Mouse (Mus musculus): ENCODE measurements at regions not wholly inside any gene's neighbourhood (a gene's known extent, or its start where the extent isn't known, plus 50 kb on each side); places are given as distances from the start of the nearest gene placed in this dataset.
"Not testable (repeated sequence)": the region's sequence is repeated elsewhere in the genome, so short reads cannot be mapped to it uniquely, and the experiment has no call there.

DNA sequence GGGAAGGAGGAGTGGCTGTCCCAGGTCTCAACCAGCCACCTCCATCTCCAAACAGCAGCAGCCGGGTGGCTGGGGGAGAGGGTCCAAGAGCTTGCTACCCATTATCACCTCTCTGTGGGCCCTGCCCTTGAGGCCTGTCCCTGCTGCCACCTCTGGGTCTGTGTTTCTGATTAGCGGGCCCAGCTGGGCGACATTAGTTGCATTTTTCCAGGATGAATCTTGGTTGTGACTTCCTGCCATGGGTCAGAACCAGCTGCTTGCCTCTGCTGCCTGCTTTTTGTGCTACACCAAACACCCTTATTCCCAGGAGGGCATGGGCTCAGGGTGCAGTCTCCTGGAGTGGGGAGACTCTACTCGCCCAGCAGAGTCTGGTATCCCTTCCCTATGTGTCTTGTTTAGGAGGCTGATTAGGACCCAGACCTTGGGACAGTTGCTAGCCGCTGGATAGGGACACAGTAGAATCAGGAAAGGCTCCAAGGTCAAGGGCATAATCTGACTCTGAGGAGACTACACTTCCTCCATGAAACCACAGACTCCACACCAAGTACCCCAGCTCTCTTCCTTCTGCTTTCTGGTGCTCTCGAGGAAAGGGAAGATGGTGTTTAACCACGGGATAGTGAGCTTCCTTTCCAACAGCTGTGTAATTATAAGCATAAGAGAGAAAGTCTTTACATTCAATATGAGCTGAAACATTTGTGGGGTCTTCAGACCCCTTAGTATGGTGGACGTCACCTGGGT, 278.4 kb downstream of the Cyp26b1 start:
- Histone ChIP-seq H3K27ac (no peak overlapping the region), H3K4me3 (no peak overlapping the region)
- TF ChIP-seq CTCF (conservative IDR thresholded peaks at IDR 0.05): no peak
- DNase-seq (ENCODE audit: low spot score in 2 of 2): no peak

DNA sequence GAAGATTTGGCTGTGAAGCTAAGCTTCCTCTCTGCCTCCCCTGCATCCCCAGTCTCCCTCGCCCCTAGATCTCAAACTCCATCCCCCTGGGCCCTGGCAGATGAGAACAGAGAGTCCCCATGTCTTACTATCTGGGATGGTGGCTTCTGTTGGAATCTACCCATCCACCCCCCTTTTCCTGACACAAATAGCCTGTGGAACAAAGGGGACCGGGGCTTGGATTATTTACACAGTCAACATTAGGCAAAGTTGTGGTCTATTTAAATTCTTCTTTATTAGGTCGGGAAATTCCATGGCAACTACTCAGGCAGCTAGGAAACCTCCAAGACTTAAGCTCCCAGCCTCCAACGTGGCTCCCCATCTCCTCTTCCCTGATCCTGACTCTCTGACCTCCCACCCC, 279.9 kb downstream of the Cyp26b1 start:
- Histone ChIP-seq H3K4me3 (no peak overlapping the region), H3K27ac (no peak overlapping the region)
- no peak for TF ChIP-seq CTCF (conservative IDR thresholded peaks at IDR 0.05)
- no peak for DNase-seq (ENCODE audit: low spot score in 2 of 2)

DNA sequence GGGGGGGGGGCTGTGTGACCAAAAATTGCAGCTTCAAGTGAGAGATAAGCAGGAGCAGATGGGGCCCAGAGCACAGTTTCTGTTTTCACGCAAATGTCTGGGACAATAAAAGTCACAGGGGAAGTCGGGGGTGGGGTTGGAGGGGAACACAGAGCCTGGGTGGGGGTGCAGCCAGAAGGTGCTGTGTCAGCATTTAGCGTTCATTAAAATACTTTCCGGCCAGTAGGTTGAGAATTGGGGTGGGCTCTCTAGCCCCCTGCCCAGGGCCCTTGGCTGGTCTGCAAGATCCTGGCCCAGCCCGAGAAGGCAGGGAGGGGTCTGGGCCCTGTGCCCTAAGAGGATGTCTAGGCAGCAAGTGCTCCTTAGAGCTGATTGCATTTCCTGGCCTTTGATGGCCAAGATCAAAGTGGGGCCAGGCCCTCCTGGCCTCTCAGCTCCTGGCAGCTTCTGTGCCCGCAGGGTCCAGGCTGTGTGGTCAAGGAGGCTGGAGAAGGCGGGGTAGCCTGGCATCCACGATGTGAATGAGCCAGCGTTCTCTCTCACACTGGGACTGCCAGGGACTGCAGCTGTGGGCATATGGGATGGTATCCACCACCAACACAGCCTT, 283.0 kb downstream of the Cyp26b1 start:
- H3K4me3 ChIP-seq: no peak overlapping the region
- TF ChIP-seq CTCF (conservative IDR thresholded peaks at IDR 0.05): no peak
- no peak for DNase-seq (ENCODE audit: low spot score in 2 of 2)
- H3K27ac ChIP-seq: no peak overlapping the region

DNA sequence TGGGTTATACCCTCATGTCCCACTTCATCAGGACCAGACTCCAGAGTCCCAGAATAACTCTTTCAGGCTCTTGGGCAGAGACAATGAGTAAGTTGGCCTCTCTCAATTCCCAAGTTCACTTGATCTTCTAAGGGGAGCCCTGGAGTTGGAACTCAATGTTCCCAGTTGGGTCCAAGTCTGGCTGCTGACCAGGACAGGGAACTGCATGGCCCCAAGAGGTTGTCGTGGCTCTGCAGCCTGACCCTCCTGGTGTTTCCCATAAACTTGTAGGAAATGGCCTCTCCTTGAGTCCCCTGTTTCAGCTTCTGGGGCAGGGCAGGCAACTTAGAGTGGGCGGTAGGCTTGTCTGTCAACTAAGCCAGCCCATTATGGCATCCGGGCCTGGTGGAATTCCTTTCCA, 286.2 kb downstream of the Cyp26b1 start:
- Histone ChIP-seq H3K4me3 (no peak overlapping the region), H3K27ac (no peak overlapping the region)
- no peak for DNase-seq (ENCODE audit: low spot score in 2 of 2)
- TF ChIP-seq CTCF (conservative IDR thresholded peaks at IDR 0.05): no peak

DNA sequence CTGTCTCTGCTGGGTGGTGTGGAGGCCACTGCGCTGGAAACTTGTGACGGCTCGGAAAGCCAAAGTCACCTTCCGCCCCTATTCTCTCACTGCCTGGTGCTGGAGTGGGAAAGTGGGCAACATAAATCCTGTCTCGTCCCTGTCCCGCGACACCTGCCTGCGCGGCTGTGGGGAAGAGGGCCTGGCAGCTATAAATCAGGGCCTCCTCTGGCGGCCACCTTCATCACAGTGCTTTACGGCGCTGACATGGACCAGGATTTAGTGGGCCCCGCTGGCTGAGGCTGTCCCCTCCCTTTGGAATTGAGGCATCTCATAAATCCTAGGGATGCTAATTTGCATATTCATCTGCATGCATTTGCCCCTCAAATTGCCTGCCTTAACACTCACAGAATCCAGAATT, 287.1 kb downstream of the Cyp26b1 start:
- TF ChIP-seq CTCF (conservative IDR thresholded peaks at IDR 0.05): no peak
- no peak for DNase-seq (ENCODE audit: low spot score in 2 of 2)
- Histone ChIP-seq H3K4me3 (no peak overlapping the region), H3K27ac (no peak overlapping the region)

DNA sequence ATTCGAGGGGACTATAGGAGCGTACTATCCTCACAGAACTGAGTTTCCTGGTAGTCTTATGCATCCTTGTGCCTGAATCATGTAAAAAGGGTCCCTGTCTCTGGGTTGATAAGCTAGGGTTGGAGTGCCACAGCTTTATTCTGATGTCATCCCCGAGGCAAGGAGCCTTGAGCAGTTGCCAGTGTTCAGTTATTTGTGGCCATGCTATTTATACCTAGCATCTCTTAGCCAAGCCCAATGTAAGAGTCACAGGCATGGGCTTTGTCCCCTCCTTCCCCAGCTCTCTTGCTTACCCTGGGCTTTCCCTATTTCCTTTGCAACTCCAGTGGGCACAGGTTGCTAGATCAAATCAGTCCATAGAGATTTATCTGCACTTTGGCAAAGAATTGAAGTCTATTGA, 288.6 kb downstream of the Cyp26b1 start:
- H3K4me3 ChIP-seq: no peak overlapping the region
- no peak overlapping the region for H3K27ac ChIP-seq
- no peak for DNase-seq (ENCODE audit: low spot score in 2 of 2)
- no peak for TF ChIP-seq CTCF (conservative IDR thresholded peaks at IDR 0.05)

DNA sequence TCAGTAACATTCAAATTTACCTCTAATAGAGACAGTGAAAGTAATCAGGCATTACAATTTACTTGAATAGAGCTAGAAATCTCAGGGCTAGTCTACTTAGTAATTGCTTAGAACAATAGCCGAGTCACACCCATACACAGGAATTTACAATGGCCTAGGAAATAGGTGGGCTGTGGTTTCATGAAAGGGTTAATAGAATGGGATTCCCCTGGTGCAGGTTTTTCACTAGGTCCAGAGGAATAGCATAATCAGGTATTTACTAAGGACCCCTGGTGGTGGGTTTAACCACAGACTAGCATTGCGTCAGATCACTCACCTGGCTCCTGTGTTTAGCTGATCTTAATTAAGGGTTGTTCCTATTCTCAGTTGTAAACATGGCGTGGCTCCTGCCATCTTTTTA, 290.8 kb downstream of the Cyp26b1 start:
- DNase-seq (ENCODE audit: low spot score in 2 of 2); H3K27ac ChIP-seq; H3K4me3 ChIP-seq: not testable (repeated sequence)

DNA sequence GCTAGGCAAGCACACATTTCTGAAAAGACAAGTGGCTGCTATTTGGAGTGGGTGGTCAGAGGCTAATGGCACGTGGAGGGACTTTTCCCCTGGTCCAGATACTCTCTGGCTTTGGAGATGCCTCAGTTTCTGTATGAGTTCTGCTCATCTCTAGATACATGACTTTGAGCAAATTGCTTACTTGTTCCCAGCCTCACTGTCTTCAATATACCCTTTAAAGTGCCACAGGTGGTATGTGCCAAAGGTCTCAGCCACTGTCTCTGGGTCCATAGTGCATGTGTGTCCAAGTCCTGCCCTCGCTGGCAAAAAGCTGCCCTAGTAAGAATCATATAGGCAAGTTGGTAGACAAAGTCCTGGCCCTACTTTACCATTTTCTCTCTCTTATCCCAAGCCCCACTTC, 291.5 kb downstream of the Dysf start:
- Histone ChIP-seq H3K4me3 (no peak overlapping the region), H3K27ac (no peak overlapping the region)
- DNase-seq (ENCODE audit: low spot score in 2 of 2): no peak
- no peak for TF ChIP-seq CTCF (conservative IDR thresholded peaks at IDR 0.05)

DNA sequence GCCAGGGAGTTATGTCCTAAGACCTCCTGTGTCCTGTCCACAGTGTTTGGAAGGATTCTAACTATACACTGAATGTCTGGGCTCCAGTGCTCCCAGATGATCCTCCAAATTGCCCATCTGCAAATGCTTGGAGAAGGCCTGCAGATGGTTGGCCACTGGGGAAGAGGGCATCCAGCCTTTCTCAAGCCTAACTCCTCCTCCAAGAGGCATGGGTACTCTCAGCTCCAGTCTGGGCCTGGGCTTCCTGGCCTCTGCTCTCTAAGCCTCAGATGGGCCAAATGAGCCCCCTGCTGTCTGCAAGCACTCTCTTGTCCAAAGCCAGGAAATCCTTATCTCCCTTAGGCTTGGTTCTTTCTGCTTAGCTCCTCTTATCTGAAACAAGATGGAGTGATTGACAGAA, 290.8 kb downstream of the Dysf start:
- H3K4me3 ChIP-seq: no peak overlapping the region
- DNase-seq (ENCODE audit: low spot score in 2 of 2): no peak
- no peak overlapping the region for H3K27ac ChIP-seq
- TF ChIP-seq CTCF (conservative IDR thresholded peaks at IDR 0.05): no peak

DNA sequence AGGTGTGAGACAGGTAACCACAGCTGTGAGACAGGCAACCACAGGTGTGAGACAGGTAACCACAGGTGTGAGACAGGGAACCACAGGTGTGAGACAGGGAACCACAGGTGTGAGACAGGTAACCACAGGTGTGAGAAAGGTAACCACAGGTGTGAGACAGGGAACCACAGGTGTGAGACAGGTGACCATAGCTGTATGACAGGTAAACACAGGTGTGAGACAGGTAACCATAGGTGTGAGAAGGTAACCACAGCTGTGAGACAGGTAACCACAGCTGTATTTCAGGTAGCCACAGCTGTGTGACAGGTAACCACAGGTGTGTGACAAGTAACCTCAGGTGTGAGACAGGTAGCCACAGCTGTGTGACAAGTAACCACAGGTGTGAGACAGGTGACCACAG, 265.5 kb downstream of the Dysf start:
- not testable (repeated sequence) for H3K27ac ChIP-seq; H3K4me3 ChIP-seq; DNase-seq (ENCODE audit: low spot score in 2 of 2)

DNA sequence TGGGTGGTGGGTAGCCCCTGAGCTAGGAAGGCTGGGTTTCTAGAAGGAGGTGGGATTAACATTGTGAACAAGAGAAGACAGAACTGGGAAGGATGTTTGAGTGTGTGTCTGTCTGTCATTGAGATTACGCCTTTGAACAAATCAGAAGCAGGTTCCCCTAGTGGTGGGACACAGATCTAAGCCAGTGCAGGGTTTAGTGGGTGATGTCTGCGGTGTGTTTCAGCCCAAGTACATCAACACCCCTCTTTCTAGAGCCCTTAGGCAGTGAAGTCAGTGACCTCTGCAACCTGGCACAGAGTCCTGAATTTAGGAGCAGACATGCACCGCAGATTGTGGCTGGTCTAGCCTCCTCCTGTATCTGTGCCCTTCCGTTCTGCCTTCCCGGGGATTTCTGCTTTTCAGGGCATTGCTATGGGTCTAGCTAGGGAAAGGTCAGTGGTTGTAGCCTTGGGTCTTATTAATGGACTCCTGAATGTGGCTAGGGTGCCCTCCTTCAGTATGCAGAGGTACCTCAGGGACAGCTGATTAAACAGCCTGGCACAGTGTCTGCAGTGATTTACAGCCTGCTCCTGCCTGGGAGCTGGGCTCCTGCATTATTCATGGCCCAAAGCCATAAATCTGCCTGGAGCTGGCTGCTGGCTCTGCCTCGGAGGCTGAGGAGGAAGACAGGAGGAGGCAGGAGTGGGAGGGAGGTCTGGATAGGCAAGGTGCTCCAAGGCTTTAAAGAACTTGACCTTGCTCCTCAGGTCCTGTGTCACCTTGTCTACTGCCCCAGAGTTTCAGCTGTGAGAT, 264.3 kb downstream of the Dysf start:
- H3K4me3 ChIP-seq: no peak overlapping the region
- peak; percentile 67 for TF ChIP-seq CTCF (conservative IDR thresholded peaks at IDR 0.05)
- peak; percentile 47 to 65 for DNase-seq (ENCODE audit: low spot score in 2 of 2)
- no peak overlapping the region for H3K27ac ChIP-seq

DNA sequence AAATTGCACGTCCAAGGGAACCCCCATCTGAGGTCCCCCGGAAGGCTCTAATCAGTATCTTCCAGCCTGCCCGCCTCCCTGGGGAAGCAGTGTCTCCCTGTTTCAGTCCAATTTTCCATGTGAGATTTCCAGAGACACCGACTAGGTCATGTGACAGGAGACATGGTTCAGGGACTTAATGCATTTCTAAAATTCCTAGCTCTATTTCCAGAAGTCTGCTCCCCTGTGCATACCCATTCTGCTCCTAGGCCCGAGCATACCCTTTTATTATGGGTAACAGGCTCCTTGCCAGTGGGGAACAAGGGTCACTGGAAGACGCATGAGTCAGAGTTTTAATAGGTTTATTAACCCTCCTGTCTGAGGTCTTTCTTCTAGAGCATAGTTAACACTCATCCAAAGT, 263.6 kb downstream of the Dysf start:
- Histone ChIP-seq H3K4me3 (no peak overlapping the region), H3K27ac (no peak overlapping the region)
- DNase-seq (ENCODE audit: low spot score in 2 of 2): no peak
- no peak for TF ChIP-seq CTCF (conservative IDR thresholded peaks at IDR 0.05)

DNA sequence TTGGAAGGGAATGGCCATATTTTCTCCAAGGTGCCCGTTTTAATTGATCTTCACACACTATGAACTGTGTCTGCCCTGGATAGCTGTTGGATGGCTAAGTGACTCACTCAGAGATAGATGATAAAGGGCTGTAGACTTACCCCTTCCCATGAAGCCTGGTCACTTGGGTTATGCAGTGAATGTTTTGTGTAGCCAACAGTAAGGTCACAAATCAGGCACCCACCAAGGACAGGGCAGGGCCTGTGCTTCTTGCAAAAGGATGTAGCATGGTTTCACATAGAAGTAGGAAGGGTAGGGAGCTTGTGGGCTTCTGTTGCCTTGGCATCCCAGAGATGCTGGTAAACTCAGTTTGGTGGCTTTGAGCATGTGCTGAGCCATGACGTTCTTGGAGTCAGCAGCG, 263.1 kb downstream of the Dysf start:
- no peak for DNase-seq (ENCODE audit: low spot score in 2 of 2)
- TF ChIP-seq CTCF (conservative IDR thresholded peaks at IDR 0.05): no peak
- no peak overlapping the region for H3K4me3 ChIP-seq
- no peak overlapping the region for H3K27ac ChIP-seq
